Mouse (Mus musculus): ENCODE measurements at regions not wholly inside any gene's neighbourhood (a gene's known extent, or its start where the extent isn't known, plus 50 kb on each side); places are given as distances from the start of the nearest gene placed in this dataset.

GRCm38 (mm10) chr12:112368112-112368511, 121.1 kb upstream of the A530016L24Rik start:
- no peak for TF ChIP-seq CTCF (IDR thresholded peaks at IDR 0.05; ENCODE audit: low read depth)
- no peak for TF ChIP-seq EP300 (IDR thresholded peaks at IDR 0.05; ENCODE audit: low read depth)

Measured in heart, postnatal 0 days (tissue).